Mouse (Mus musculus) liver, embryonic 13.5 days (tissue): ENCODE data around the gene Zfp536. TPM values are rescaled to one million over a fixed set of nuclear protein-coding genes. Genes with fewer than 3 reads are reported as not detected.

Experiments used
- ATAC-seq: fragments of 200-750 bp; cut with Nextera tagmentation; 2 replicates; pipeline ENCODE4 v1.8.0; 2017; ENCODE audit warnings: low read depth, mild to moderate bottlenecking, moderate number of reproducible peaks, moderate library complexity
- DNase-seq: peaks from one replicate; pipeline ENCODE4 v3.0.0; 2022
- H3K27ac ChIP-seq: fragments of 300-500 bp; sonication (generic); 2 replicates; pipeline ENCODE4 v1.5.1; 2015; ENCODE audit warnings: moderate library complexity, mild to moderate bottlenecking, inconsistent platforms
- H3K27me3 ChIP-seq: fragments of 300-500 bp; sonication (generic); 2 replicates; pipeline ENCODE4 v1.6.1; 2015; ENCODE audit warnings: mild to moderate bottlenecking, inconsistent platforms
- H3K36me3 ChIP-seq: fragments of 300-500 bp; sonication (generic); 2 replicates; pipeline ENCODE4 v1.6.1; 2015; ENCODE audit warnings: mild to moderate bottlenecking, inconsistent platforms
- H3K4me1 ChIP-seq: fragments of 300-500 bp; sonication (generic); replicated peaks from 2 replicates; pipeline ENCODE4 v1.6.1; 2015; ENCODE audit warnings: inconsistent platforms
- H3K4me2 ChIP-seq: fragments of 300-500 bp; sonication (generic); 2 replicates; pipeline ENCODE4 v1.6.1; 2015; ENCODE audit warnings: inconsistent platforms, mild to moderate bottlenecking, moderate library complexity
- H3K4me3 ChIP-seq: fragments of 300-500 bp; sonication (generic); replicated peaks from 2 replicates; pipeline ENCODE4 v1.5.1; 2015; ENCODE audit warnings: mild to moderate bottlenecking, inconsistent platforms
- H3K9ac ChIP-seq: fragments of 300-500 bp; sonication (generic); 2 replicates; pipeline ENCODE4 v1.6.1; 2015; ENCODE audit warnings: mild to moderate bottlenecking, inconsistent platforms
- H3K9me3 ChIP-seq: fragments of 300-500 bp; sonication (generic); replicated peaks from 2 replicates; pipeline ENCODE4 v1.6.1; 2016; ENCODE audit warnings: inconsistent platforms
- WGBS: fragments of 180-500 bp; shearing (Covaris S2); methylation state at CpG from one replicate; pipeline ENCODE4 v1.1.7; 2015; ENCODE audit not compliant: insufficient replicate concordance; 5-methylcytosine and 5-hydroxymethylcytosine counted together
- polyA plus RNA-seq: library from polyadenylated mRNA; unstranded; fragments of >200 nt; fragmentation: Nextera tagmentation; extraction: Ambion mirVana; gene quantifications from 2 replicates; pipeline ENCODE4 v1.2.1, GENCODE M21; 2015

The Zfp536 gene
- polyA plus RNA-seq, 1 experiment from 2014 or later: 0.09 TPM

GRCm38 (mm10) chr7:37484946-37485345 lies 288.5 kb downstream of the Zfp536 start:
- Histone ChIP-seq H3K9me3 (no peaks in the 10 kb centered on the region), H3K27me3 (no peaks in the 10 kb centered on the region), H3K4me1 (no peaks in the 10 kb centered on the region), H3K27ac (no peak overlapping the region), H3K9ac (no peak overlapping the region), H3K36me3 (no peaks in the 10 kb centered on the region), H3K4me2 (no peak overlapping the region), H3K4me3 (no peak overlapping the region)
- DNase-seq (no peak), ATAC-seq (no peak)
- 42% methylated on average over 3 of the region's 3 CpGs for WGBS

GRCm38 (mm10) chr7:37482564-37482963 lies 290.9 kb downstream of the Zfp536 start:
- no peak overlapping the region for H3K4me2 ChIP-seq
- H3K9ac ChIP-seq: no peak overlapping the region
- no peak for DNase-seq
- no peak overlapping the region for H3K27ac ChIP-seq
- WGBS: 52% methylated on average over 4 of the region's 4 CpGs
- H3K4me1 ChIP-seq: no peaks in the 10 kb centered on the region
- no peaks in the 10 kb centered on the region for H3K27me3 ChIP-seq
- no peak overlapping the region for H3K4me3 ChIP-seq
- no peaks in the 10 kb centered on the region for H3K9me3 ChIP-seq
- ATAC-seq: no peak
- H3K36me3 ChIP-seq: no peaks in the 10 kb centered on the region

- H3K36me3 ChIP-seq: no peaks in the 10 kb centered on the region
- ATAC-seq: no peak
- no peak overlapping the region for H3K27ac ChIP-seq
- H3K9ac ChIP-seq: no peak overlapping the region
- no peak overlapping the region for H3K4me3 ChIP-seq
- no peaks in the 10 kb centered on the region for H3K9me3 ChIP-seq
- DNase-seq: no peak
- H3K4me2 ChIP-seq: no peak overlapping the region
- H3K4me1 ChIP-seq: no peaks in the 10 kb centered on the region
- H3K27me3 ChIP-seq: no peaks in the 10 kb centered on the region
- WGBS: 75% methylated on average over 6 of the region's 6 CpGs
These were observed 292.3 kb downstream of the Zfp536 start for GRCm38 (mm10) chr7:37481165-37481564.

GRCm38 (mm10) chr7:37477309-37477708 lies 296.1 kb downstream of the Zfp536 start:
- Histone ChIP-seq H3K27me3 (no peaks in the 10 kb centered on the region), H3K9me3 (no peaks in the 10 kb centered on the region), H3K4me1 (no peaks in the 10 kb centered on the region), H3K27ac (no peak overlapping the region), H3K36me3 (no peaks in the 10 kb centered on the region), H3K4me2 (no peak overlapping the region), H3K4me3 (no peak overlapping the region), H3K9ac (no peak overlapping the region)
- WGBS: 61% methylated on average over 5 of the region's 5 CpGs
- ATAC-seq (no peak), DNase-seq (no peak)

- no peaks in the 10 kb centered on the region for H3K9me3 ChIP-seq
- H3K27ac ChIP-seq: no peak overlapping the region
- H3K27me3 ChIP-seq: no peaks in the 10 kb centered on the region
- no peaks in the 10 kb centered on the region for H3K36me3 ChIP-seq
- no peak overlapping the region for H3K9ac ChIP-seq
- H3K4me3 ChIP-seq: no peak overlapping the region
- 63% methylated on average over 2 of the region's 2 CpGs for WGBS
- ATAC-seq: no peak
- no peak for DNase-seq
- H3K4me2 ChIP-seq: no peak overlapping the region
- no peaks in the 10 kb centered on the region for H3K4me1 ChIP-seq
These were observed 298.0 kb downstream of the Zfp536 start for GRCm38 (mm10) chr7:37475485-37475884.

GRCm38 (mm10) chr7:37474284-37474683 lies 299.2 kb downstream of the Zfp536 start:
- DNase-seq (no peak), ATAC-seq (no peak)
- WGBS: 52% methylated on average over 8 of the region's 8 CpGs

GRCm38 (mm10) chr7:37473311-37474084 lies 299.9 kb downstream of the Zfp536 start:
- 54% methylated on average over 24 of the region's 24 CpGs for WGBS

More at GRCm38 (mm10) chr7:37474284-37474683, 299.2 kb downstream of the Zfp536 start:
- Histone ChIP-seq H3K36me3 (no peaks in the 10 kb centered on the region), H3K9me3 (no peaks in the 10 kb centered on the region), H3K4me1 (no peaks in the 10 kb centered on the region), H3K4me3 (no peak overlapping the region), H3K27me3 (no peaks in the 10 kb centered on the region), H3K4me2 (no peak overlapping the region), H3K27ac (no peak overlapping the region), H3K9ac (no peak overlapping the region)

GRCm38 (mm10) chr7:37471726-37472125 lies 301.7 kb downstream of the Zfp536 start:
- Histone ChIP-seq H3K36me3 (no peaks in the 10 kb centered on the region), H3K27me3 (no peaks in the 10 kb centered on the region), H3K27ac (no peak overlapping the region), H3K4me3 (no peak overlapping the region), H3K4me1 (no peaks in the 10 kb centered on the region), H3K9me3 (no peaks in the 10 kb centered on the region), H3K9ac (no peak overlapping the region), H3K4me2 (no peak overlapping the region)
- 48% methylated on average over 8 of the region's 8 CpGs for WGBS
- DNase-seq: no peak
- no peak for ATAC-seq

More at GRCm38 (mm10) chr7:37473311-37474084, 299.9 kb downstream of the Zfp536 start:
- ATAC-seq (no peak), DNase-seq (no peak)
- Histone ChIP-seq H3K9ac (no peak overlapping the region), H3K4me2 (no peak overlapping the region), H3K36me3 (no peaks in the 10 kb centered on the region), H3K27ac (no peak overlapping the region), H3K27me3 (no peaks in the 10 kb centered on the region), H3K9me3 (no peaks in the 10 kb centered on the region), H3K4me1 (no peaks in the 10 kb centered on the region), H3K4me3 (no peak overlapping the region)

GRCm38 (mm10) chr7:37466477-37467243 lies 306.8 kb downstream of the Zfp536 start:
- no peak for DNase-seq
- no peak overlapping the region for H3K4me3 ChIP-seq
- no peaks in the 10 kb centered on the region for H3K4me1 ChIP-seq
- ATAC-seq: no peak
- WGBS: 48% methylated on average over 9 of the region's 9 CpGs
- H3K9ac ChIP-seq: no peak overlapping the region
- no peak overlapping the region for H3K27ac ChIP-seq
- H3K4me2 ChIP-seq: no peak overlapping the region
- H3K9me3 ChIP-seq: no peaks in the 10 kb centered on the region
- H3K36me3 ChIP-seq: no peaks in the 10 kb centered on the region
- no peaks in the 10 kb centered on the region for H3K27me3 ChIP-seq

- no peaks in the 10 kb centered on the region for H3K4me1 ChIP-seq
- 60% methylated on average over 7 of the region's 7 CpGs for WGBS
- no peaks in the 10 kb centered on the region for H3K36me3 ChIP-seq
- no peak overlapping the region for H3K4me3 ChIP-seq
- no peaks in the 10 kb centered on the region for H3K27me3 ChIP-seq
- H3K27ac ChIP-seq: no peak overlapping the region
- DNase-seq: no peak
- H3K4me2 ChIP-seq: no peak overlapping the region
- H3K9me3 ChIP-seq: no peaks in the 10 kb centered on the region
- no peak for ATAC-seq
- no peak overlapping the region for H3K9ac ChIP-seq
These were observed 309.2 kb downstream of the Zfp536 start for GRCm38 (mm10) chr7:37464186-37464721.

- Histone ChIP-seq H3K9me3 (0 out of 2 replicates have a peak, but pooled peaks cover 4% of the 10 kb centered on the region), H3K27me3 (no peaks in the 10 kb centered on the region), H3K4me3 (no peak overlapping the region), H3K36me3 (no peaks in the 10 kb centered on the region), H3K4me2 (no peak overlapping the region), H3K27ac (no peak overlapping the region), H3K4me1 (no peaks in the 10 kb centered on the region), H3K9ac (no peak overlapping the region)
- no peak for DNase-seq
- 59% methylated on average over 3 of the region's 3 CpGs for WGBS
- no peak for ATAC-seq
These were observed 325.9 kb downstream of the Zfp536 start for GRCm38 (mm10) chr7:37447523-37447922.
